Mouse (Mus musculus) liver, embryonic 14 days (tissue): ENCODE measurements around the gene Map4. TPM values are rescaled to one million over a fixed set of nuclear protein-coding genes. Genes with fewer than 3 reads are reported as not detected.

Source experiments
- polyA plus RNA-seq: library from polyadenylated mRNA; depleted of rRNA; stranded (reverse); fragments of >200 nt; gene quantifications from 2 replicates; pipeline ENCODE4 v1.2.3, GENCODE M21; 2012; rRNA removed

Gene Map4
- 10.7 and 13.2 TPM in 2 replicates for polyA plus RNA-seq

GRCm38 (mm10) chr9:109931257-109932171 lies at the start of gene Map4:
Gene Map4 (plus strand): TSS chr9:109931460.

DNA sequence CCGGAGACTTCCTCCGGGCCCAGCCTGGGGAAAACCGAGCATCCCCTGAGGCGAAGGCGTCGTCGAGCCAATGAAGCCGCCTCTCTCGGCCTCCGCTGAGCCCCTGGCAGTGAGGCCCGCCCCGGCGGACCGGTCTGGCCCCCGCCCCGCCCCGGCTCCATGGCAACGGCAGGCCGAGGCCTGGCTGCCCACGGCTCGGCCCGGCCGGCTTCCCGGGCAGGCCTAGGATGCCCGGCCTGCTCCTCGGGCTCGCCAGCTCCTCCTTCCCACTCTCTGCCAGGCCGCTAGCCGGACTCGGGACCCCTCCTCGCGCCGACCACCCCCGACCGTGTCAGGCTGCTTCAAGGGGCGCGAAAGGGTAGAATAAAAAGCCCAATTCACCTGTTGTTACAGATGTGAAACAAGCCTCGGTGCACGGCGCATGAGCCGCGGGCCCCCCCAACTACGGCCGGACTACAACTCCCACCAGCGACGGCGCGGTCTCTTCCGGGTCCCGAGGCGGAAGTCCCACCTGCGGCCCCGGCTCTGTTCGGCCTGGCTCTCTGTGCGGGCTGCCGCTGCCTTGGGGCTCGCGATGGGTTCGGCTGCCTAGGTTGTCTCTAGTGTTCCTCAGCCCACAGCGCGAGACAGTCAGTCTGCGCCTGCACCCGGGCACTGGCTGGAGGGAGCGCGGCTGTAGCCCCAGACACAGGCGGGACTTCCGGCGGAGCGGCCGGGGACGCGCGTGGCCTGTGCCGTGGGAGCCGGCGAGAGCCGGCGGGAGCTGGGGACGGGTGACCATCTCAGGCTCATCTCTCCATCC lies 185.9 kb downstream of the Map4 start, which contains the start of gene Smarcc1:
Gene Smarcc1 (plus strand): TSS at position 732 of the 802 bp plus-strand sequence.

GRCm38 (mm10) chr9:110117779-110118139 lies 186.5 kb downstream of the Map4 start, which contains the start of gene Dhx30:
Gene Dhx30 (minus strand): TSS chr9:110117830.

Other genes starting within 250 kb of the Map4 start
- gene Fbxw18, start 228.8 kb upstream of the Map4 start, polyA plus RNA-seq = 0.02 TPM in 1 of 2 replicates, not detected in the other
- not detected in 2 replicates for gene Fbxw26, start 185.4 kb upstream of the Map4 start, polyA plus RNA-seq
- not detected in 2 replicates for gene Fbxw27, start 140.8 kb upstream of the Map4 start, polyA plus RNA-seq
- not detected in 2 replicates for gene Spink8, start 119.2 kb upstream of the Map4 start, polyA plus RNA-seq
- gene Nme6, start 98.7 kb upstream of the Map4 start, polyA plus RNA-seq = 30.4 and 33.0 TPM in 2 replicates
- gene Camp, start 81.8 kb upstream of the Map4 start, polyA plus RNA-seq = 35.8 and 62.7 TPM in 2 replicates
- gene Cdc25a, start 55.9 kb upstream of the Map4 start, polyA plus RNA-seq = 11.2 and 12.5 TPM in 2 replicates
- 14.9 and 15.6 TPM in 2 replicates for gene Smarcc1, start 186.2 kb downstream of the Map4 start, polyA plus RNA-seq
- 21.2 and 24.1 TPM in 2 replicates for gene Dhx30, start 186.4 kb downstream of the Map4 start, polyA plus RNA-seq